Mouse (Mus musculus): ENCODE measurements around the gene Trim63.
"Not testable (repeated sequence)": the region's sequence is repeated elsewhere in the genome, so short reads cannot be mapped to it uniquely, and the experiment has no call there.

Trim63 gene

GRCm38 (mm10) chr4:134314876-134315275 lies at the start of gene Trim63:
TSS of gene Trim63 (plus strand) at chr4:134315120.
- DNase-seq, result no peak

GRCm38 (mm10) chr4:134265860-134266585 lies 48.9 kb upstream of the Trim63 start:
- no peak for DNase-seq

- no peak for DNase-seq
Measured at GRCm38 (mm10) chr4:134268102-134268655, 46.7 kb upstream of the Trim63 start.

- not testable (repeated sequence) for DNase-seq
Measured at GRCm38 (mm10) chr4:134269622-134270021, 45.3 kb upstream of the Trim63 start.

GRCm38 (mm10) chr4:134271979-134272378 lies 42.9 kb upstream of the Trim63 start:
- no peak for DNase-seq

- no peak for DNase-seq
Measured at GRCm38 (mm10) chr4:134272731-134273416, 42.0 kb upstream of the Trim63 start.

- no peak for DNase-seq
Measured at GRCm38 (mm10) chr4:134273417-134274345, 41.2 kb upstream of the Trim63 start.

GRCm38 (mm10) chr4:134284942-134285341 lies 30.0 kb upstream of the Trim63 start:
- DNase-seq, result no peak

GRCm38 (mm10) chr4:134286226-134287167 lies 28.4 kb upstream of the Trim63 start:
- no peak for DNase-seq

- DNase-seq, result peak; percentile 96
Measured at GRCm38 (mm10) chr4:134287168-134287564, 27.8 kb upstream of the Trim63 start.

- peak; percentile 79 for DNase-seq
Measured at GRCm38 (mm10) chr4:134287575-134288025, 27.3 kb upstream of the Trim63 start, which contains the start of gene Pdik1l. TSS of gene Pdik1l (minus strand) at chr4:134287895.

GRCm38 (mm10) chr4:134288397-134289256 lies 26.3 kb upstream of the Trim63 start:
- no peak for DNase-seq

GRCm38 (mm10) chr4:134292067-134292466 lies 22.9 kb upstream of the Trim63 start:
- peak; percentile 74 for DNase-seq

- no peak for DNase-seq
Measured at GRCm38 (mm10) chr4:134293061-134293691, 21.7 kb upstream of the Trim63 start.

- DNase-seq, result no peak
Measured at GRCm38 (mm10) chr4:134293692-134294163, 21.2 kb upstream of the Trim63 start.

- not testable (repeated sequence) for DNase-seq
Measured at GRCm38 (mm10) chr4:134296096-134296495, 18.8 kb upstream of the Trim63 start.

- no peak for DNase-seq
Measured at GRCm38 (mm10) chr4:134296523-134296922, 18.4 kb upstream of the Trim63 start.

- peak; percentile 56 for DNase-seq
Measured at GRCm38 (mm10) chr4:134297369-134297768, 17.6 kb upstream of the Trim63 start.

GRCm38 (mm10) chr4:134298626-134299497 lies 16.1 kb upstream of the Trim63 start:
- DNase-seq, result no peak
